Mouse (Mus musculus) adrenal gland, postnatal 4 days (tissue): ENCODE measurements around the gene Dync2li1. TPM values are rescaled to one million over a fixed set of nuclear protein-coding genes. Genes with fewer than 3 reads are reported as not detected.

Experiments
- DNase-seq, 2 experiments: peaks; one replicate each; pipeline ENCODE4 v3.0.0; 2021 to 2022; ENCODE audit warnings: low spot score in 2 of 2, mixed read lengths in 2 of 2
- total RNA-seq, 2 experiments: library from RNA; stranded (reverse); gene quantifications; 2 replicates each; pipeline ENCODE4 v1.2.3; 2021

The Dync2li1 gene
- total RNA-seq, 2 experiments from 2014 or later, result 23.2 to 28.2 TPM

DNA sequence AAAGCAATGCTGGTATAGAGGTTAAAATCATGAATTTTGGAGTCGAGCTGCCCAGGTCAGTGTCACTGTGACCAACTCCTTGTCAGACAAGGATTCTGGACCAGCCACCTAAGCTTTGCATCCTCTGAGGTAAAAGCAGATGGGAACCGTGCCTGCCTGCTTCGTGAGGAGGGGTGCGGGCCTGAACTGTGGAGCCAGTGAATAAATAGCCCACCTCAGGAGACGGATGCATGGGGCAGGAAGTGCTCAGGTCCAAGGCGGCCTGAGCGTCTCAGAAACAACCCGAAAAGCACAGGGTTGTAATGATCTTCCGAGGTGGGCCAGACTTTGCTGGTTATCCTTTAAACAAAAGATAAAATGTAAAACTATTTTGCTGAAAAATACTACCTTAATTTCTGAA, 18.8 kb downstream of the Dync2li1 start:
- no peak for DNase-seq

GRCm38 (mm10) chr17:84645894-84646293, 19.6 kb downstream of the Dync2li1 start:
- no peak for DNase-seq

GRCm38 (mm10) chr17:84646477-84646876, 20.2 kb downstream of the Dync2li1 start:
- no peak for DNase-seq

- DNase-seq, result no peak
These were observed 21.3 kb downstream of the Dync2li1 start for GRCm38 (mm10) chr17:84647630-84648029.

DNA sequence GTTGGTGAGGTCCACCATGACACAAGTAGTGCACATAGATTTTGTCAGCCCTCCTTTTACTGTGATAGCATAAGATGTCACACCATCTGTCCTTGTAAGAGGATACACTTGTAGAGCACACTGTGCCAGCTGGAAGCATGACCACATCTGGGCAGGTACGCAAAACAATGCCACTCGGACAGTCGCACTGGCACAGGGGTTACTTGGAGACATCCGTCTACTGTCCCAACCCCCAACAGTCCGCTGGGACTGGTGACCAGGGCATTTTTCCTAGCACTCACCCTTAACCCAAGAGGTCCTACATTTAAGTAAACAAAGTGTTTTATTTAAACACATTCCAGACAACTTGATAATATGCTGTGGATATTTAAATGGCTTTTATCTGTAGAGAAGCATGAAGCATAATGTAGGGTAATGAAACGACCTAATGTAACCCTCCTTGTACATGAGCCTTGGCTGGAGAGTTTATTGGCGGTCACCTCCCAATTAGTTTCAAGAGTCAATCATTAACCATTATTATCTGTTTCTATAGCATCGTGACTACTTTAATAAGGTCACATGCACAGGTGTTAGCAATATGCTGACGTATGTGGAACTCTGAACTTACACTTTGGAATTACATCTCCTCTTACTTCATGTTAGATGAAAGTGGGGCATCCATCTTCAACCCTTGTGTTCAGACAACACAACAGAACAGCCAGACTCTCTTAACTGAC, 24.2 kb downstream of the Dync2li1 start:
- DNase-seq, result no peak

DNA sequence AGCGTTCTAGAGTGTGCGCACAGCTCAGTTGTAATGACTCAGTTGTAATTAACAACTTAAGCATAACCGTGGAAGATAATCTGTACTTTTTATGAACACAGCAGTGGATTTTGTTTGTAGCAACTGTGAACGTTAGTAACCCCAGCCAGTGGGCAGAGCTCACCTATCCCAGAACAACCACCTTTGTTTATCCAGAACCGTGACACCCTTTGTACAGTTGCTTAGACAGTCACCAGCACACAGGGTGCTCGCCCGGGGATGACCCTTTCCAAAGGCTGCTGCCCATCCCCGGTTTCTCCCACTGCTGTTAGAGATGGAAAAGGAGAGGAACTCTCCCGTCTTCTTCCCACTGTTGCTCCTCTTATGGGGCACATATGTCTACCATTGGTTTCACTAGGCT, 27.2 kb downstream of the Dync2li1 start:
- DNase-seq, result no peak

- DNase-seq, result no peak
These were observed 29.9 kb downstream of the Dync2li1 start for GRCm38 (mm10) chr17:84656205-84656604.

DNA sequence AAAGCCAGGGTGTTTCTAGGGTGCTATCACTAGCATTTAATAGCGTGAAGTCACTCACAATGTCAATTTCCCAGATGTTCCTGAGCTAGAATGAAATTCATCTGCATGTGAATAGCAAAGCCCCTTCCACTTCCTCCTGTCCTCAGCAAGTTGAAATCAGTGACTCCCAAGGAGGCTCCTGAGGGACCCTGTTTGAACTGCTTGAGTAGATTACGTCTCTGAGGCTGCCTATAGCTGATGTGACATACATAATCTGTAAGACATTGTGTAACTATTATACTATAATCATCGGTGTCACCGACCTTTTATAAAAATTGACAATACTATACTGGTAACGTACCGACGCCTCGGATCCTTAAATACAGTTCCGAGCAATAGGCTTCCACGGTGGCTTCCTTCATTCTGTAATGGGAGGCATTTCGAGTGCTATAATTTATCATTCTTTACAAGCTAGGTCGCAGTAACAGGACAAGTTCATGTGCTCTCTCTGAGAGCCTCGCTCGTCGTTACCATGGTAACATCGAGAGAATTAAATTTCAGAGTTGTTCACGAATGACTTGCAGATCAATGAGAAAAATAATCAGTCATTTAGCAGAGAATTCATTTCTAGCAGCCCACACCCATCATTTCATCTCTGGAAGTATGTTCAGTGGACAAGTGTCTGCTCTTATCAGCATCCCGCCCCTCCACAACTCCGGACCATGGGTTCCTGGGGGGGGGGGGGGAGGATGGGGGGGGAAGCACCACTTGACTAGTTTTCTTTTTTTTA, 30.5 kb downstream of the Dync2li1 start:
- DNase-seq, result no peak

- DNase-seq, result no peak
These were observed 31.1 kb downstream of the Dync2li1 start for GRCm38 (mm10) chr17:84657422-84657732.

DNA sequence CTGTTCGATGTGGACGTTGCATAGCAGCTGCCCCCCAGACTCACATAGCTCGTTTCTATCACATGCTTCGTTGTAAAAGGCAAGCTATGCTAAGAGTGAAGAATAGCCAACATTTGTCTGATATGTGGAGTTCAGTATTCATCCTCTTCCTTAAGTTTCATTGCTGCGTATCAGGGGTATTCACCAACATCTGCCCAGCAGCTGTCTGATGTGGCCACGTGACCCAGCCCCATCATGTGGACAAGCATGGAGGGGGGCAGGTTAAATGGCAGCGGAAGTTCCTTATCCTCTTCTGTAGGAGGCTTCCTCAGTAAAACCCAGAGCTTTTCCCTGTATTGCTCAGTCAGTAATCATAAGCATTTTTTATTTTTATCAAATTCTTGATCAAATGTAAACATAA, 31.5 kb downstream of the Dync2li1 start:
- DNase-seq, result no peak

GRCm38 (mm10) chr17:84658195-84658594, 31.9 kb downstream of the Dync2li1 start:
- no peak for DNase-seq

DNA sequence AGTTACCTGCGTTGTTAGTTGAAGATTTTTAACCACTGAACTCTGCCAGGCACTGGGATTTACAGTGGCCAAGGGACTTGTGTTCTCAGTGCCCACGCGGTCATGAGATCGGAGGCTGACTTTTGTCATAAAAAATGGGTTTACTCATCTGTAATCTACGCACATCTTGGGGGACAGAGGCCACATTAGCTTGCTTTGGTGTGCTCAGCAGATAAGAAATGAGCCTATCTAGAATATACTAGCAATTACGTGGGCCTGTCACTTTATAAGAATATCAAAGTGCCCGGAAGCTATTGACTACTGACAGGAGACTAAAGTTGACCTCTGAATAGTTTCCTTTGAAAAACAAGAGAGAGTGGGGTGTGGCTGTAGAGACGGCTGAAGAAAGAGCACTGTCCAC, 32.7 kb downstream of the Dync2li1 start:
- DNase-seq, result no peak

- DNase-seq, result no peak
These were observed 38.8 kb downstream of the Dync2li1 start for GRCm38 (mm10) chr17:84665053-84665452.

GRCm38 (mm10) chr17:84665691-84666090, 39.4 kb downstream of the Dync2li1 start:
- DNase-seq, result no peak

- no peak for DNase-seq
These were observed 41.6 kb downstream of the Dync2li1 start for GRCm38 (mm10) chr17:84667848-84668247.

DNA sequence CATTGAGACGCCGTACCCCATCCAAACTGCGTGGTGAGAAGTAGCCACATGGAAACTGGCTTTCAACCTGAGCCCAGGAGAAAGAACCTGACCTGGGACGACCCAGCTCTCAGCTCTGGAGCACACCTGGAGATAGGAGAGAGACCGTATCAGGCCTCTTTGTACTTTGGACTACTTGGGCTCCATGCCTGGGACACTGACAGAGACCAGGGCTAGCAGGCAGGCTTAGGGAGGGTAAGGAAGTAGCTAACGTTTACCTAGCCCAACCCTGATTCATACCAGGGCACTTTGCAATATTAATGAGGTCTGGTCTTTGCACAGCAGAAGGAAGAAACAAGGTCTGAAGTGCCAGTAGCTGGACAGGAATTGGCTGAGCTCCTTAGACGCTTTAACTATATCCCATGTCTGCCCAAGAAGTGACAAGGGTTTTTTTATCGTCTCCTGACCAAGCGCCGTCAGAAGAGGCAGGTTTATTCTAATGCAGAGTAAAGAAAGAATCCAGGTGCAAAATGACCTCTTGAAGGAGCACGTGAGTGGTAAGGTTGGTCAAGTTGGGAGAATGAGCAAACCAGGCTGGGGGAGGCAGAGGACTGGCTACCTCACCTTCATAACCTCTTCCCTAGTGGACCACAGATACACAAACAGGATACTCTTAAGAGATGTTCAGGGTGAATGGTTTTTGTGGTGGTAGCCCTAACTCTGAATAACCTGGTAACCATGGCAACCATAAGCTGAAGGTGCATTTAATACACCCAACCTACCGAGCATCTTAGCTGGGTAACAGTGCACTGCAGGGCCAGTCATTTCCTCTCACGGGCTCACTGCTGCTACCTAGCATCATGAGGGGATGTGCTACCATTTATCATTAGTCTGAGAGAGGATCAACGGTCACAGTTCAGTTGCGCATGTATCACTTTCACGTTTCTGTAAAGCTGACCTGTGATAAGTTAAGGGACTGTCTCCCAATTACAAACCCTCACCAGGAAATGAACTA, 46.4 kb downstream of the Dync2li1 start:
- DNase-seq, result no peak

- DNase-seq, result no peak
These were observed 47.8 kb downstream of the Dync2li1 start for GRCm38 (mm10) chr17:84674048-84674447.

DNA sequence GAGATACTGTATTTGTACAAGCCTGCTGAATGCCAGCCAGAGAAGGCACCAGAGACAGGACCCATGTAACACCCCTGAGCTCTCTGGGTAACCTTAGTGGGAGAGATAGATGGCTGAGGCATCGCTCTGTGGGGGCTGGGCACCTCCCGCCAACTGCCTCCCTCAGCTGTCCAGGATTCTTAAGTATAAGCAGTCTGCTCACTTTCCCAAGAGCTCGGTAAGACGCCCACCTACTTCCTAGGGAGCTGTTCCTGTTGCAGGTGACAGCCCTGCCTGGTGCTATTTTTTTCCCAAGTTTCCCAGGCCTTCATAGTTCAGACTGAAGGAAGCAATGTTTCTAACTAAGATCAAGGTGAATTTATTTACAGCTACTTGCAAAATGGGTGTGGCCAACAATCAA, 48.9 kb downstream of the Dync2li1 start:
- DNase-seq, result no peak

GRCm38 (mm10) chr17:84675951-84676366, 49.7 kb downstream of the Dync2li1 start, which contains the start of gene Abcg8:
Abcg8 (plus strand) TSS chr17:84676302.
- no peak for DNase-seq

GRCm38 (mm10) chr17:84677595-84677994, 51.3 kb downstream of the Dync2li1 start:
- no peak for DNase-seq

GRCm38 (mm10) chr17:84681670-84682069, 55.4 kb downstream of the Dync2li1 start:
- no peak for DNase-seq
